Mouse (Mus musculus) lung, embryonic 15.5 days (tissue): ENCODE results near the gene Inhba. TPM values are rescaled to one million over a fixed set of nuclear protein-coding genes. Genes with fewer than 3 reads are reported as not detected.

Source experiments
- ATAC-seq: fragments of 200-750 bp; cut with Nextera tagmentation; 2 replicates; pipeline ENCODE4 v1.8.0; 2017; ENCODE audit warnings: moderate number of reproducible peaks, borderline replicate concordance; ENCODE audit not compliant: low FRiP score, low TSS enrichment; ENCODE audit errors: extremely low read depth
- H3K27ac ChIP-seq: fragments of 300-500 bp; sonication (generic); 2 replicates; pipeline ENCODE4 v1.5.1; 2015; ENCODE audit warnings: moderate library complexity, mild to moderate bottlenecking, inconsistent platforms
- H3K27me3 ChIP-seq: fragments of 300-500 bp; sonication (generic); 2 replicates; pipeline ENCODE4 v1.6.1; 2015; ENCODE audit warnings: inconsistent platforms
- H3K36me3 ChIP-seq: fragments of 300-500 bp; sonication (generic); 2 replicates; pipeline ENCODE4 v1.6.1; 2015; ENCODE audit warnings: inconsistent platforms
- H3K4me1 ChIP-seq: fragments of 300-500 bp; sonication (generic); 2 replicates; pipeline ENCODE4 v1.6.1; 2015; ENCODE audit warnings: inconsistent platforms
- H3K4me2 ChIP-seq: fragments of 300-500 bp; sonication (generic); 2 replicates; pipeline ENCODE4 v1.6.1; 2015; ENCODE audit warnings: inconsistent platforms, mild to moderate bottlenecking, moderate library complexity
- H3K4me3 ChIP-seq: fragments of 300-500 bp; sonication (generic); 2 replicates; pipeline ENCODE4 v1.5.1; 2015; ENCODE audit warnings: mild to moderate bottlenecking, inconsistent platforms
- H3K9ac ChIP-seq: fragments of 300-500 bp; sonication (generic); 2 replicates; pipeline ENCODE4 v1.6.1; 2015; ENCODE audit warnings: inconsistent platforms
- H3K9me3 ChIP-seq: fragments of 300-500 bp; sonication (generic); 2 replicates; pipeline ENCODE4 v1.6.1; 2016; ENCODE audit warnings: inconsistent platforms
- WGBS: fragments of 180-500 bp; shearing (Covaris S2); methylation state at CpG from one replicate; pipeline ENCODE4 v1.1.7; 2015; 5-methylcytosine and 5-hydroxymethylcytosine counted together
- polyA plus RNA-seq: library from polyadenylated mRNA; unstranded; fragments of >200 nt; fragmentation: Nextera tagmentation; extraction: Ambion mirVana; gene quantifications from 2 replicates; pipeline ENCODE4 v1.2.1, GENCODE M21; 2015

Inhba gene
- 3.5 and 4.7 TPM in 2 replicates for polyA plus RNA-seq

GRCm38 (mm10) chr13:16011372-16012242 lies at the start of gene Inhba:
Inhba (plus strand) TSS chr13:16011851.
- Histone ChIP-seq H3K4me2 (peak within 1 kb of the TSS; percentile 93), H3K9ac (peak within 1 kb of the TSS; percentile 58), H3K4me3 (peak within 1 kb of the TSS; percentile 51), H3K27ac (peak within 1 kb of the TSS; percentile 55; the same call in 1 of the 2 replicates), H3K27me3 (peaks cover 5% of the 10 kb centered on the region), H3K4me1 (peaks cover 5% of the 10 kb centered on the region; the same call in 1 of the 2 replicates), H3K9me3 (no peaks in the 10 kb centered on the region), H3K36me3 (no peaks in the 10 kb centered on the region)
- peak; percentile 63; the same call in 1 of the 2 replicates for ATAC-seq
- 10% methylated on average over 31 of the region's 31 CpGs for WGBS

DNA sequence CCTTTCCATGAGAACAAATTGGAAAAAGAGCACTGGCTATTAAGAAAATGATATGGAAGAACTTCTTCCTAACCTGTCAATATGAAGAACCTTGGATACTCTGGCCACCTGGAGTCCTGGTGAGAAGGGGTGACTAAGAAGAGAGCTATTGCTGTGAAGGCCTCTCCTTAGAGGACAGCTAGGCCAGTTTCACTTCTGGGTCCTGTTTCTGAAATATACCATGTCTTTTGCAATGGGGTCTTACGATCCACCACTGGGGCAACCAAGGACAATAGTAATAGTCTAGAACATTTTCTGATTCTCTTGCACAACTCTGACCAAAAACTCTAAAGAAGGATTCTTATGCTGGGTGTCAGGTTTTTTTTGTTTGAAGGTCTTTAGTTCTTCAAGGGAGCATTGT lies 35.1 kb upstream of the Inhba start:
- Histone ChIP-seq H3K36me3 (no peaks in the 10 kb centered on the region), H3K27me3 (no peaks in the 10 kb centered on the region), H3K9ac (no peak overlapping the region), H3K27ac (no peak overlapping the region), H3K4me3 (no peak overlapping the region), H3K4me2 (no peak overlapping the region), H3K9me3 (no peaks in the 10 kb centered on the region), H3K4me1 (no peaks in the 10 kb centered on the region)
- 85% methylated on average over 1 of the region's 1 CpGs for WGBS
- ATAC-seq, result no peak

DNA sequence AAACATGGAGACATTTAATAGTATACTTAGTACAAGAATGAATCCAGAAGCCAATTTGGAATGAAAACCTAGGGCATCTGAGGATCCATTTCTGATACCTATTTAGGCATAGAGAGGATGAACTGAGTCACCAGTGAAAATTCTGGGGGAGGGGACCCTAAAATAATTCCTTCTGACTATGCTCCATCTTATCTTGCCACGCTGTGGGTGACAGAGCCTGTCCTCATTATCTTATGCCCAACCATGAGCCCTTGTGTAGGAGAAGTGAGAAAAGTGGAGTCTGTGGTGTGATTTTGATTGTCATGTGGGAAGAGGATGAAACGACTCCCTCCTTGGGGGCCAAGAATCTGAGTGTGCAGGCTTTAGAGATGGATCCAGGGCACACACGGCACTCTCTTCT lies 32.1 kb upstream of the Inhba start:
- H3K27me3 ChIP-seq, result no peaks in the 10 kb centered on the region
- WGBS, result 68% methylated on average over 3 of the region's 3 CpGs
- ATAC-seq, result no peak
- H3K4me3 ChIP-seq, result no peak overlapping the region
- H3K4me2 ChIP-seq, result no peak overlapping the region
- H3K36me3 ChIP-seq, result no peaks in the 10 kb centered on the region
- no peak overlapping the region for H3K27ac ChIP-seq
- H3K9ac ChIP-seq, result no peak overlapping the region
- H3K9me3 ChIP-seq, result no peaks in the 10 kb centered on the region
- H3K4me1 ChIP-seq, result no peaks in the 10 kb centered on the region

GRCm38 (mm10) chr13:15982041-15982440 lies 29.6 kb upstream of the Inhba start:
- 64% methylated on average over 3 of the region's 3 CpGs for WGBS
- Histone ChIP-seq H3K4me3 (no peak overlapping the region), H3K9ac (no peak overlapping the region), H3K9me3 (no peaks in the 10 kb centered on the region), H3K27ac (no peak overlapping the region), H3K27me3 (no peaks in the 10 kb centered on the region), H3K4me1 (no peaks in the 10 kb centered on the region), H3K36me3 (no peaks in the 10 kb centered on the region), H3K4me2 (no peak overlapping the region)
- ATAC-seq, result no peak

DNA sequence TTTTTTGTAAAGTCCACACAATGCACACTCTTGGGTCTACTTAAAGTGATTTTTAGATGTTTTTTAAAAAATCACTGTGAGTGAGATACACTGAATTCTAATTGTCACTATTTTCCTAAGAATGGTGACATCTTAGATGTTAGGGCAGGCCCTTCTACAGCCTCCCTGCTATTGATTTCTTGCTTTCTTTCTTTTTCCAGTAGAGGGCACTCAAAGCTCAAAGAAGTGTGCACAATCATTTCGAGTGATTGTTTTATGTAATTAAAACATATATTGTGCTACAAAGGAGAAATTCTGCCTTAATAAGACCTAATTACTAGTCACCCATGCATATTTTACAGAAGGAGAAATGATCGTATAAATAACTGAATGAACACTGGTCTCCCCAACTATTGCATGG lies 25.9 kb upstream of the Inhba start:
- no peak overlapping the region for H3K9ac ChIP-seq
- H3K36me3 ChIP-seq, result no peaks in the 10 kb centered on the region
- 64% methylated on average over 2 of the region's 2 CpGs for WGBS
- no peak for ATAC-seq
- no peaks in the 10 kb centered on the region for H3K27me3 ChIP-seq
- H3K9me3 ChIP-seq, result no peaks in the 10 kb centered on the region
- H3K4me3 ChIP-seq, result no peak overlapping the region
- no peak overlapping the region for H3K4me2 ChIP-seq
- H3K4me1 ChIP-seq, result no peaks in the 10 kb centered on the region
- H3K27ac ChIP-seq, result no peak overlapping the region

- Histone ChIP-seq H3K9ac (no peak overlapping the region), H3K27ac (no peak overlapping the region), H3K9me3 (no peaks in the 10 kb centered on the region), H3K4me2 (no peak overlapping the region), H3K4me1 (no peaks in the 10 kb centered on the region), H3K4me3 (no peak overlapping the region), H3K27me3 (no peaks in the 10 kb centered on the region), H3K36me3 (no peaks in the 10 kb centered on the region)
- WGBS, result 82% methylated on average over 4 of the region's 4 CpGs
- no peak for ATAC-seq
These were observed 25.5 kb upstream of the Inhba start for GRCm38 (mm10) chr13:15986172-15986571.

DNA sequence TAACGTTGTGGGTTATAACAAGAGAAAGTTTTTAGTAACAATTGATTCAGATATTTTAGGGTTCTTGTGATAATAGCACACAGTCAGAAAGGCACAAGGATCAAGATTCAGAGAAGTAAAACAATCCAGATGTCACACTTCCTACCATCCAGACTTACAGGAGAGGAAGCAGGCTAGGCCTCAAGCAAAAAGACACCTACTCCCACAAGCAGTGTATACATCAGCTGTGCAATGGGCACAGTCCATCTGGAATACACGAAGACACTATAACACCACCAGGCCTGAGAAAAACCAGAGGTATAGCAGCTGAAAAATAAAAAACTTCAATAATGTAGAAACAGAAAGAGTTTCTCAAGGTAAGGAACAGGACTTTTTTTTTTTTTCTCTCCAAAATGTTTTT lies 16.3 kb upstream of the Inhba start:
- Histone ChIP-seq H3K9me3 (no peaks in the 10 kb centered on the region), H3K9ac (no peak overlapping the region), H3K27me3 (no peaks in the 10 kb centered on the region), H3K36me3 (no peaks in the 10 kb centered on the region), H3K27ac (no peak overlapping the region), H3K4me2 (no peak overlapping the region), H3K4me3 (no peak overlapping the region), H3K4me1 (no peaks in the 10 kb centered on the region)
- ATAC-seq, result no peak
- 58% methylated on average over 2 of the region's 2 CpGs for WGBS

DNA sequence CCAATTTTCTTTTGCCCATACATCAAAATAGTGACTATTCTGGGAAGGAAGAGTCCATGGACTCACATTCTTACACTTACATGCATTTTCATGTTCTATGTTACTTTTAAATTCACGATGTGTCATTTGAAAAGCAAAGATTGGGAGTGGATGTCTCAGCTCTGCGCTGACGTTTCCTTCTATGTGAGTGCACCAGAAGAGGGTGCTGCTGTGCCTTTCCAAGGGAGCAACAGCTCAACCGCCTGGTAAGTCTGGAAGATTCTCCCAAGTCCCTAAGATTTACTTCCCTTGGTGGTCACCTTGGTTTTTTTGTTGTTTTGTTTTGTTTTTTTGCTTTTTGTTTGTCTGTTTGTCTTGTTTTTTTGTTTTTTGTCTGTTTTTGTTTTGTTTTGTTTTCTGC lies 6.1 kb upstream of the Inhba start:
- H3K4me2 ChIP-seq, result no peak overlapping the region
- 6% methylated on average over 4 of the region's 4 CpGs for WGBS
- ATAC-seq, result no peak
- H3K9me3 ChIP-seq, result no peaks in the 10 kb centered on the region
- no peak overlapping the region for H3K4me3 ChIP-seq
- no peaks in the 10 kb centered on the region for H3K27me3 ChIP-seq
- no peaks in the 10 kb centered on the region for H3K36me3 ChIP-seq
- H3K4me1 ChIP-seq, result no peaks in the 10 kb centered on the region
- no peak overlapping the region for H3K9ac ChIP-seq
- no peak overlapping the region for H3K27ac ChIP-seq

GRCm38 (mm10) chr13:16007748-16008147 lies 3.9 kb upstream of the Inhba start:
- H3K36me3 ChIP-seq, result no peaks in the 10 kb centered on the region
- H3K27ac ChIP-seq, result no peak overlapping the region
- H3K4me2 ChIP-seq, result no peak overlapping the region
- H3K27me3 ChIP-seq, result no peaks in the 10 kb centered on the region
- WGBS, result 58% methylated on average over 4 of the region's 4 CpGs
- H3K4me3 ChIP-seq, result no peak overlapping the region
- no peak overlapping the region for H3K9ac ChIP-seq
- no peaks in the 10 kb centered on the region for H3K9me3 ChIP-seq
- H3K4me1 ChIP-seq, result peaks cover 5% of the 10 kb centered on the region; the same call in 1 of the 2 replicates
- no peak for ATAC-seq

GRCm38 (mm10) chr13:16008348-16008747 lies 3.3 kb upstream of the Inhba start:
- H3K36me3 ChIP-seq, result no peaks in the 10 kb centered on the region
- 48% methylated on average over 1 of the region's 1 CpGs for WGBS
- H3K9ac ChIP-seq, result no peak overlapping the region
- no peaks in the 10 kb centered on the region for H3K27me3 ChIP-seq
- no peak overlapping the region for H3K4me2 ChIP-seq
- H3K9me3 ChIP-seq, result no peaks in the 10 kb centered on the region
- H3K4me3 ChIP-seq, result no peak overlapping the region
- H3K27ac ChIP-seq, result no peak overlapping the region
- peaks cover 5% of the 10 kb centered on the region; the same call in 1 of the 2 replicates for H3K4me1 ChIP-seq
- ATAC-seq, result no peak

GRCm38 (mm10) chr13:16009766-16010465 lies 1.7 kb upstream of the Inhba start:
- H3K4me3 ChIP-seq, result no peak overlapping the region
- peaks cover 5% of the 10 kb centered on the region; the same call in 1 of the 2 replicates for H3K4me1 ChIP-seq
- ATAC-seq, result no peak
- H3K36me3 ChIP-seq, result no peaks in the 10 kb centered on the region
- H3K27ac ChIP-seq, result no peak overlapping the region
- no peaks in the 10 kb centered on the region for H3K27me3 ChIP-seq
- no peaks in the 10 kb centered on the region for H3K9me3 ChIP-seq
- 86% methylated on average over 8 of the region's 8 CpGs for WGBS
- no peak overlapping the region for H3K9ac ChIP-seq
- no peak overlapping the region for H3K4me2 ChIP-seq

DNA sequence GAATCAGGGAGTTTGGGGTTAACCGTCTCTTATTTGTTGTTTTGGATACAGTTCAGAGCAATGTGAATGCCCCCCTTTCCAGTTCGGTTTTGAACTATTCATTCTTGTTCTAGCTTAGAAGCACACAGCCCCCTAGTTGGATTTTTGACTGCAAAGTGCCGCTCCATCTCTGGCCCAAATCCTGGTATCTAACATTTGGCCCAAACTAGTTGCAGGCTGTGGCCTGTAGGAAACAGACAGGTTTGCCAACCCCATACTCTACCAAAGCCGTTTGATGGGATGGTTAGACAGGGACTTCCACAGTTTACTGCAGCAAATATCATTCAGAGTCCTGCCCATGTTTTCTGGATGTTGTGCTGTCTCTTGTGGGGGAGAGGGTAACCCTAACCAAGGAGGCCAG lies 1.1 kb upstream of the Inhba start:
- Histone ChIP-seq H3K4me2 (no peak overlapping the region), H3K36me3 (no peaks in the 10 kb centered on the region), H3K27ac (no peak overlapping the region), H3K9me3 (no peaks in the 10 kb centered on the region), H3K4me3 (no peak overlapping the region), H3K27me3 (no peaks in the 10 kb centered on the region), H3K9ac (no peak overlapping the region), H3K4me1 (peaks cover 5% of the 10 kb centered on the region; the same call in 1 of the 2 replicates)
- no peak for ATAC-seq
- WGBS, result 76% methylated on average over 4 of the region's 4 CpGs
